Mouse (Mus musculus): ENCODE measurements around the gene Ptprn2.

The Ptprn2 gene

GRCm38 (mm10) chr12:117257205-117257920, 771.8 kb downstream of the Ptprn2 start:
- DNase-seq (ENCODE audit: low spot score in 2 of 2) = no peak

DNA sequence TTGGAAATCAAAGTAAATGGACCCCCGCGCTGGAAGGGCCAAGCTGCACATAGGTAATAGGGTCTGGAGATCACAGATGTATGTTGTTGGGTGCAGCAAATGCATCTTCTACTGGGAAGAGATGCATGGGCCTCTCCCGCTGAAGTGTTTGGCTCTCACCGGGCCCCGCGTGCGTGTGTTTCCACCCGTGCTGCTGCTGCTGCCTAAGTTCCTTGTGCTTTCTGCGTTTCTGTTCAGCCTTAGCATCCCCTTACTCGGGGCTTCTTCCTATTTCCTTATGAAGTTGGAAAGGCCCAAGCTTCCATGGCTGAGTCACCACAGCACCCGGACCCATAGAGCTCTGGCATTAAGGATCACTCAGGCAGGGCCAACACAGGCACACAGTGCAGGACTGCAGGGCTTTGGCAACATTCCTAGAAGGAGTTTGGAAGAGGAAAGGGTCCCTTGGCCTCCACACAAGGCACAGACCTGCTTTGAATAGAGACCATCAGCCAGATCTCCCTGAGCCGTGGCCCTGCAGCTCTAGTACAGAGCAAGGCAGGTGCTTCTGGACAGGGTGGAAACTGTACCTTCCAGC, 772.5 kb downstream of the Ptprn2 start:
- no peak for DNase-seq (ENCODE audit: low spot score in 2 of 2)

- DNase-seq (ENCODE audit: low spot score in 2 of 2) = no peak
Observed at GRCm38 (mm10) chr12:117260391-117261164, 775.1 kb downstream of the Ptprn2 start.

DNA sequence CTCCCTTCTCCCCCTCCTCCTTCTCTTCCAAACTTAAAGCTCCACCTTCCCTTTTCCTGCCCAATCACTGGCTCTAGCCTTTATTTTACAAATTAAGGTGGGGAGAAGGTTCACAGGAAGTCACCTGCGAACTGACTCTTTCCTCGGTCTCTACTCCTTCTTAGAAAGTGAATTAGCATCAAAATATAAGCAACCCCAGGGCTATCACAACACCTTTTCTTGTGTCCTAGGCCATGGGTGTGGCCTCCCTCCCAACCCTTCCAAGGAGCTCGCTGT, 775.6 kb downstream of the Ptprn2 start:
- no peak for DNase-seq (ENCODE audit: low spot score in 2 of 2)

DNA sequence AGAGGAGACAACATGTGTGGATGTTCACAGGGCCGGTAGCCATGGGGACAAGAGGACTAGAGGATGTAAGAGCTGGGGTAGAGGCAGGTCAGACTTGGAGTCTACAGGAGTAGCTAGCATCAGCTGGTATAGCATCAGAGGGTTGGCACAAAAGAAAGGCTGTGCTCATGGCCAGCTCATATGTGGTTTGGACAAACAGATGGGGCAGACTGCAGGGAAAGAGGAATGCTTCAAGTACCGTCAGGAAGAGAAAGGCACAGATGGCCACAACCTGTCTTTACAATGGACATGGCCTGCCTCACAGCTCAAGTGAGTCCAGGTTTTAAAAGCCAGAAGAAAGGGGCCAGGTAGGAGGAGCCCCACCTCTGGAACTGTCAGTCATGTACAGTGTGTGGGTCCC, 776.5 kb downstream of the Ptprn2 start:
- DNase-seq (ENCODE audit: low spot score in 2 of 2) = no peak

DNA sequence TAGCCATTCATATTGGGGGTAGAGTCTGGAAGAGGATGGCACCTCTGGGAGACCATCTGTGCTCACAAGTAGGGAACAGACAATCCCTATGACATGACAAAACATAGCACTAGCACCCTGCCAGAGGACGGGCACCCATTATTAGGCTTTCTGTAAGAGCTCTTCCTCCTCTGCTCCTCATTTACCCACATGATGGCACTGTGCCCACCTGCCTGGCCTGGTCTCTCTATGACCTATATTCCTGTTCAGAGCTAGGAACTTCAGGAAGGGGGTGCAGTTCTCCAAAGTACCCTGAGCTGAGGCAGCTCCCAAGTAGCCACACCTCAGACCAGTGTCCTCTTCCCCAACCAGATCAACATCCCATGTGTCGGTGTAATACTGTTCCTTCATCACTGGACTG, 777.6 kb downstream of the Ptprn2 start:
- DNase-seq (ENCODE audit: low spot score in 2 of 2) = no peak

DNA sequence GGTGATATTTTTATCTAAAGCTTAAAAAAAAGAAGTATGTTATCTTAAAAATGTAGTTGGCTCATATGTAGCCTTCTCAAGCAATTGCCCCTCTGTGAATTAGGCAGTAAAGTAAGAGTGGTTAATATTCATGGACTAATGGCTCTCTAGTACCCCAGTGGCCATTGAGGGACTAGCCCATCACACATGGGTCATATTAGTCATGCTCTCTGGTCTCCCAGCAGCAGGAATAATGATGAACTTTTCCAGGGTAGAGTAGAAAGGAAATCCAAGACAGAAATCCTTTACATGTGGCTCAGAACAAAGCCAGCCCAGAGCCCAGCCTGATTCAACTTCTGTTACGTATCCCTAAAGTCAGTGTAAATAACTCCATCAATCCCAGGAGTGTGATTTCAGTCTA, 779.7 kb downstream of the Ptprn2 start:
- no peak for DNase-seq (ENCODE audit: low spot score in 2 of 2)

DNA sequence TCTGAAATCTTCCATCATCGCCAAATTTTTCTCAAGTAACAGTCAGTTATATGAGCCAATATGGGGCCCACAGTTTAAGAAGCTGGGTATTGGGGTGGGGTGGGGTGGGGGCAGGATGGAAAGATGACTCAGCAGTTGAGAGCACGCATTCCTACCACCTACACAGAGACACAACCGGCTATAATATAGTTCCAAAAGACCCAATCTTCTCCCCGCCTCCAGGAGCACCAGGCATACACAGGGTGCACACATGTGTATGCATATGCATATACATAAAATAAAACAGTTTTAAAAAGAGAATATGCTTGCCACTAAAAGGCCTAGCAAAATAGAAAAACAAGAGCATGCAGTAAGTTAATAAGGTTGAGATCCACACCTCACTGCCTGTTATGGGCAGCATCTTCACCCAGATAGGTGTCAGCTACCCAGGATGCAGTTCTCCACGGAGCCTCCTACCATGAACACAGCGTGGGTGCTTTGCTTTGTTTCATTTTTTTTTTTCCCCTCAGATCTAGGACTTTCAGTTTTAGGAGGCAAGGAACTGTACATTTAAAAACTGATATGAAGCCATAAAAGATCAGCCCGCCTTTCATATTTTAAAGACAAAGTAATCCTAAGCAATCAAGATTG, 783.1 kb downstream of the Ptprn2 start:
- no peak for DNase-seq (ENCODE audit: low spot score in 2 of 2)

DNA sequence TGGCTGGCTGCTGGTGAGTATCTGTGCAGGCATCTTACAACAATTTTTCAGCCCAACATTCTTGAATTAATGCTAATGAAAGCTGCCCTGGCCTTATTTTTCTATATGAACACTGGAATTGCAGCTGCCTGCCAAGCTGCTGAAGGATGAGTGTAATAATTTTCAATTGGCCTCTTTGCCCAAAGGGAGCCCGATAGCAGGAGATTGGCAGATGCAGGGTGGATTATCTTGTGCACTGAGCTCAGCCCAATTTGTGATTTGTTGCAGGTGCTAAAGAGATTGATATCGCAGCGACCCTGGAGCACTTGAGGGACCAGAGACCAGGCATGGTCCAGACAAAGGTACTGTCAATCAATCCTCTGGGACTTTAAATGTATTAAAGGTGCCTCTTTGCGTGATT, 783.8 kb downstream of the Ptprn2 start:
- DNase-seq (ENCODE audit: low spot score in 2 of 2) = no peak

GRCm38 (mm10) chr12:117270199-117270598, 784.7 kb downstream of the Ptprn2 start:
- no peak for DNase-seq (ENCODE audit: low spot score in 2 of 2)

DNA sequence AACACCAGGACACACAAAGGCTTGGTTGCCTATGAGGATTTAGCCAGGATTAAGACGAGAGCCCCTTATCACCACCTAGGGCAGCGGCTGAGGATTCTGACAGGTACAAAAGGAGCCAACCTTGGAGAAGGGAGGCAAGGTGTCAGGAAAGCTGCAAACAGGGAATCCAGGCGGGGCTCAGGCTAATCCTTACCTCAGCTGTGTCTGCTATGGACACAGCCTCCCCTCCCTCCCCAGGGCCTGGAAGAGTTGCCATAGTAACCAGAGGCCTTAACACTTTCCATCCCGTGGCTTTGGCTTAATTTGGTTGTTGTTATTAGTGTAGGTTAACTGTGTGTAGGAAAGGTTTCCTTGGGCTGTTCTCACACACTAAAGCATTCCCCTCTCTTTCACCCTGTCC, 787.6 kb downstream of the Ptprn2 start:
- no peak for DNase-seq (ENCODE audit: low spot score in 2 of 2)

DNA sequence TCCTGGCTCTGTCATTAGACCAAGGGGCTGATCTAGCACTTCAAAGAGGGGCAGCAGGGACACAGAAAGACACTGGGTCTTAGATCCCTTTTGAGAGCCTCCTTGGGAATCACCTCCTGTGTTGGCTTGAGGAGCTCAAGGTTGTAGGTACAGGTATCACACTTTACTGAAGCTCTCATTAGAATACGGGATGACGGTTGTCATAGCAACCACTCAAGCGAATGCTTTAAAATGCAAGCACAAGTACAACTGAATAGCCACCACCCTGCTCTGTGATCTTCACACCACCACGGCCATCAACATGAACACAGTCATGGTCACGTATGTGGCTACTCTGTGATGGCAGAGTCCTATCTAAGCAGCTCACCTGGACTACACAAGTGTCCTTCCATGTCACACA, 789.1 kb downstream of the Ptprn2 start:
- DNase-seq (ENCODE audit: low spot score in 2 of 2) = no peak

DNA sequence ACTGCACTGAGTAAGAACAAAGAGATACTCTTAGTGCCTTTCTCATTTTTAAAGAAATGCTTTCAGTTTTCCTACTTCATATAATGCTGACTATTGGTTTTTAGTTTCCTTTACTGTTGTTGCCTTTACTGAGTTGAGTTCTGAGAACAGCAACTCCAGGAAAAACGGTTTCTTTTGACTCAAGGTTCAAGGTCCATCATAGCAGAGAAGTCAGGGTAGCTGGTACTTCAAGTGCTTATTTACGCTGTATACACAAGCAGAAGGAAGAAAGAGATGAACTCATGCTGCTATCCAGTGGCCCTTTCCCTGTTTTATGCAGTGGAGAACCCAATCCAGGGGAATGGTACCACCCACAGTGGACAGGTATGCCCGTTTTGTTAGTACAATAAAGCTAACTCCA, 795.3 kb downstream of the Ptprn2 start:
- no peak for DNase-seq (ENCODE audit: low spot score in 2 of 2)

DNA sequence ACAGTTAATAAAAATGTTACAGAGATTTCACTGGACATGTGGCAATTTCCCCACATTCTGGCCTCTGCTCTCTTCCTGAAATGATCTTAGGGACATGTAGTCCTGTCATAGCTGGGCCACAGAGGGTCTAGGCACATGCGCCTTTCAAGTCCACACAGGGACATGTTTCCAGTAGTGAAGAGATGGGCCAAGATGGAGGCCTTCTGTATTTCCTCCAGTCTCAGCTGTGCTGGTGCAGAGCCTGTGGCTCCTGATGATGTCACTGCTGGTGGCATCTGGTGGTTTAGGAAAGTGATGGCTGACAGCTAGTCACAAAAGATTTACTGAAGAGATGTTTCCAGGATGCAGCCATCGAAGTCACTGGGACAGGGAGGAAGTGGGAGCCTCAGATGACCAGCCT, 797.1 kb downstream of the Ptprn2 start:
- no peak for DNase-seq (ENCODE audit: low spot score in 2 of 2)

- DNase-seq (ENCODE audit: low spot score in 2 of 2) = no peak
Observed at GRCm38 (mm10) chr12:117287456-117287855, 801.9 kb downstream of the Ptprn2 start.

GRCm38 (mm10) chr12:117291943-117292342, 806.4 kb downstream of the Ptprn2 start:
- DNase-seq (ENCODE audit: low spot score in 2 of 2) = no peak

- DNase-seq (ENCODE audit: low spot score in 2 of 2) = no peak
Observed at GRCm38 (mm10) chr12:117296792-117297191, 811.3 kb downstream of the Ptprn2 start.

DNA sequence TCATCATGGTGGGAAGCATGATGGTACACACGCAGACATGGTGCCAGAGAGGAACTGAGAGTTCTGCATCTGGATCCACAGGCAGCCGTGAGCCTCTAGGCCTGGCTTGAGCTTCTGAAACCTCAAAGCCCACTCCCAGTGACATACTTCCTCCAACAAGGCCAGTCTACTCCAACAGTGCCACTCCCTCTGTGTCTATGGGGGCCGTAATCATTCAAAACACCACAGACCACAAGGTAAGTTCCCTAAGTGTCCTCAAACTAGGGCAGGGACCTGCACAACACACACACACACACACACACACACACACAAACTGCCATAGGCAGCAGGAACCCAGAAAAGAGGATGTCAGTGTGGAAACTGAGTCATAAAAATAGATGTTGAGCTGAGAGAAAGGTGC, 813.6 kb downstream of the Ptprn2 start:
- no peak for DNase-seq (ENCODE audit: low spot score in 2 of 2)

DNA sequence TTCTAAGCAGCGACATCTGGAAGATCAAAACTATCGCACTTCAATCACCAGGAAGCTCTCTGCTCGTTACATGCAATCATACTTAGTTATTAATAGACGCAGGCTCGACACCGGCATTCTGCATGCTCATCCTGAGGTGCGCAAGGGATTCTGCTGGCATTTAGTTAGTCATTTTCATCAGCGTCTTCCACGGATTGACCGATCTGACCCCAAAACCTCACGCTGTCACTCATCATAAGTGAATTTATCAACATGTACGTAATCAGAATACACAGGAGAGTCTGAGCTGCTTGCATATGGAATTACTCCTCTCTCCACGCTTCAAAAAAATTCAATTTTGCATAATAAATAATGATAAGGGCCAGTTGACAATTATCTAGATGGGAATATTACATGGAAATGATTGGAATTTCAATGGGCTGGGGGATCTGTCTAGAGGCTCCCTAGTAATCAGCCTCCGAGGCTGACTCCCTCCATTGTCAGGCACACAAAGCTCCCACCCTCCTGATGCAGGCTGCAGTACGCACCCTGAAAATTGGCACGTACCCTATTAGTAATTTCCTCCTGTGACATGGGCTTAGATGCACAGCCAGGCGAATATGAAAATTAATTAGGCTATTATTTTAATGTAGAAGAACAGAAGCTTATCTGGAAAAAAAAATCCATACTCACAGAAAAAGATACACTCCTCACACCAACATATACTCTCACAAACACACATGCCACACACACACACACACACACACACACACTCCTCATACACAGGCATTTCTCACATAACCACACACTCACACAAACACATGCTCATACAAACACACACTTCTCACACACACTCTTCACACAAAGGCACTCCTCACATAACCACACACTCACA, 819.5 kb downstream of the Ptprn2 start:
- no peak for DNase-seq (ENCODE audit: low spot score in 2 of 2)

- no peak for DNase-seq (ENCODE audit: low spot score in 2 of 2)
Observed at GRCm38 (mm10) chr12:117305625-117306105, 820.1 kb downstream of the Ptprn2 start.

- DNase-seq (ENCODE audit: low spot score in 2 of 2) = no peak
Observed at GRCm38 (mm10) chr12:117312079-117312478, 826.6 kb downstream of the Ptprn2 start.

GRCm38 (mm10) chr12:117314987-117315386, 829.5 kb downstream of the Ptprn2 start:
- no peak for DNase-seq (ENCODE audit: low spot score in 2 of 2)

Measured in frontal cortex, postnatal 25 days (tissue).